Mouse (Mus musculus): ENCODE results near the gene Nat8f3.
"Not testable (repeated sequence)": the region's sequence is repeated elsewhere in the genome, so short reads cannot be mapped to it uniquely, and the experiment has no call there.

DNA sequence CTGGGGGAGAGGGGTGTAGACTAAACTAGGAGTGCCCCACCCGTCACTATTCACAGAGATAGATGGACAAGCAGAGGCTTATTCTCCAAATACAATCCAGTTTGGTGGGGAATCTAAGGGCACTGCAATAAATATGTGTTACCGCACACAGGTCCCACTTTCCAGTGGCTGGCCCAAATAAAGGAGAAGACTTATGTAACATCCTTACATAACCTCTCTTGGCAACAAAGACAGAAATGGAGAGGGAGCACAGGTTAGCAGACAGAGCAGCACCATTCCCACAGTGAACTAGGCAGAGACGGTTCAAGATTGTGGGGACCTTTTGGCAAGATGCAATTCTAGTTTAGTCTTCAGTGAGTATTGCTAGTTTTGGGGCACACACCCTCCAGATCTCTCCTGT is 45.0 kb upstream of the Nat8f3 start:
- TF ChIP-seq CTCF (IDR thresholded peaks at IDR 0.05); POLR2A (IDR thresholded peaks at IDR 0.05; ENCODE audit: insufficient read depth, low read depth, low read length): not testable (repeated sequence)

Data from heart, adult 2 months (tissue).